Mouse (Mus musculus): Measurements from ENCODE around the gene Celf3.

DNA sequence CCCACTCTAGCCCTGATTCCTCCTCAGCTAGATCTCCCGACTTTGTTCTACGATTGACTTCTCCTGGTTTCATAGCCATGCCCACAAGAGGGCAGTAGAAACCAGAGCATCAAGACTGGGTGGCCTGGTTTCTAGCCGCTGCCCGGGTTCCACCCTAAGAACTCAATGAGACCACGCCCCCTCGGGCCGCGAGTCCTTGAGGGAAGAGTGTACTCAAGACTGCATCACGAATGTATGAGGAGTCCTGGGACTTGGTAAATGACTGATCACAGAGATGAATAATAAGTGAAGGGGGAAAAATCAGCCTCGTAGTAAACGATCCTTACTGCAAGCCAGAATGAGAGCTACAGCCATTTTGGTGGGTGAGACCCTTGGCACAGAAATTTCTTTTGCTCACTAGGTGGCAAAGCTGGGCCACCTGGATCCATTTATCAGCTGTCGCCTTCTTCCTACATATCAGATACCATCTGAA, 21.5 kb upstream of the Celf3 start:
- TF ChIP-seq POLR2A (IDR thresholded peaks at IDR 0.05; ENCODE audit: extremely low read depth, insufficient read depth, low read length) (no peak), CTCF (IDR thresholded peaks at IDR 0.05; ENCODE audit: extremely low read depth, insufficient read depth, low read length) (peak; percentile 93)

Measured in cortical plate, adult 2 months (tissue).